Mouse (Mus musculus): Measurements from ENCODE around the gene P2ry2.

The P2ry2 gene

GRCm38 (mm10) chr7:101012541-101012940 is at the start of gene P2ry2:
P2ry2 (minus strand) TSS chr7:101012866.
- DNase-seq (ENCODE audit: low spot score in 2 of 2) = no peak

GRCm38 (mm10) chr7:101062246-101062645 is 49.6 kb upstream of the P2ry2 start:
- DNase-seq (ENCODE audit: low spot score in 2 of 2) = peak in 1 of 2 experiments; percentile 31

- DNase-seq (ENCODE audit: low spot score in 2 of 2) = peak; percentile 76 to 87
These were observed 48.7 kb upstream of the P2ry2 start for GRCm38 (mm10) chr7:101061381-101061780.

GRCm38 (mm10) chr7:101060476-101060875 is 47.8 kb upstream of the P2ry2 start:
- DNase-seq (ENCODE audit: low spot score in 2 of 2) = no peak

GRCm38 (mm10) chr7:101059188-101059587 is 46.5 kb upstream of the P2ry2 start:
- no peak for DNase-seq (ENCODE audit: low spot score in 2 of 2)

- DNase-seq (ENCODE audit: low spot score in 2 of 2) = no peak
These were observed 44.6 kb upstream of the P2ry2 start for GRCm38 (mm10) chr7:101057309-101057708.

- DNase-seq (ENCODE audit: low spot score in 2 of 2) = no peak
These were observed 40.5 kb upstream of the P2ry2 start for GRCm38 (mm10) chr7:101053136-101053535.

- peak in 1 of 2 experiments; percentile 38 for DNase-seq (ENCODE audit: low spot score in 2 of 2)
These were observed 39.0 kb upstream of the P2ry2 start for GRCm38 (mm10) chr7:101051551-101052221.

- DNase-seq (ENCODE audit: low spot score in 2 of 2) = no peak
These were observed 38.3 kb upstream of the P2ry2 start for GRCm38 (mm10) chr7:101050724-101051550.

- peak in 1 of 2 experiments; percentile 51 for DNase-seq (ENCODE audit: low spot score in 2 of 2)
These were observed 36.8 kb upstream of the P2ry2 start for GRCm38 (mm10) chr7:101049326-101050087.

- no peak for DNase-seq (ENCODE audit: low spot score in 2 of 2)
These were observed 35.6 kb upstream of the P2ry2 start for GRCm38 (mm10) chr7:101048247-101048646.

GRCm38 (mm10) chr7:101043846-101044541 is 31.3 kb upstream of the P2ry2 start:
- no peak for DNase-seq (ENCODE audit: low spot score in 2 of 2)

- no peak for DNase-seq (ENCODE audit: low spot score in 2 of 2)
These were observed 29.5 kb upstream of the P2ry2 start for GRCm38 (mm10) chr7:101041977-101042749.

- no peak for DNase-seq (ENCODE audit: low spot score in 2 of 2)
These were observed 28.9 kb upstream of the P2ry2 start for GRCm38 (mm10) chr7:101041544-101041943.

GRCm38 (mm10) chr7:101033371-101033770 is 20.7 kb upstream of the P2ry2 start:
- no peak for DNase-seq (ENCODE audit: low spot score in 2 of 2)

- no peak for DNase-seq (ENCODE audit: low spot score in 2 of 2)
These were observed 18.6 kb upstream of the P2ry2 start for GRCm38 (mm10) chr7:101031234-101031633.

- DNase-seq (ENCODE audit: low spot score in 2 of 2) = peak in 1 of 2 experiments; percentile 47
These were observed 18.1 kb upstream of the P2ry2 start for GRCm38 (mm10) chr7:101030756-101031155.

- DNase-seq (ENCODE audit: low spot score in 2 of 2) = no peak
These were observed 16.8 kb upstream of the P2ry2 start for GRCm38 (mm10) chr7:101029446-101029845.

GRCm38 (mm10) chr7:101028991-101029390 is 16.3 kb upstream of the P2ry2 start:
- no peak for DNase-seq (ENCODE audit: low spot score in 2 of 2)

GRCm38 (mm10) chr7:101028444-101028757 is 15.7 kb upstream of the P2ry2 start:
- DNase-seq (ENCODE audit: low spot score in 2 of 2) = no peak
